Mouse (Mus musculus): ENCODE measurements around the gene Hist1h2be. TPM values are rescaled to one million over a fixed set of nuclear protein-coding genes. Genes with fewer than 3 reads are reported as not detected.
"Not testable (repeated sequence)": the region's sequence is repeated elsewhere in the genome, so short reads cannot be mapped to it uniquely, and the experiment has no call there.

Gene Hist1h2be
- polyA plus RNA-seq, 1 experiment from 2014 or later, result 3.0 TPM

DNA sequence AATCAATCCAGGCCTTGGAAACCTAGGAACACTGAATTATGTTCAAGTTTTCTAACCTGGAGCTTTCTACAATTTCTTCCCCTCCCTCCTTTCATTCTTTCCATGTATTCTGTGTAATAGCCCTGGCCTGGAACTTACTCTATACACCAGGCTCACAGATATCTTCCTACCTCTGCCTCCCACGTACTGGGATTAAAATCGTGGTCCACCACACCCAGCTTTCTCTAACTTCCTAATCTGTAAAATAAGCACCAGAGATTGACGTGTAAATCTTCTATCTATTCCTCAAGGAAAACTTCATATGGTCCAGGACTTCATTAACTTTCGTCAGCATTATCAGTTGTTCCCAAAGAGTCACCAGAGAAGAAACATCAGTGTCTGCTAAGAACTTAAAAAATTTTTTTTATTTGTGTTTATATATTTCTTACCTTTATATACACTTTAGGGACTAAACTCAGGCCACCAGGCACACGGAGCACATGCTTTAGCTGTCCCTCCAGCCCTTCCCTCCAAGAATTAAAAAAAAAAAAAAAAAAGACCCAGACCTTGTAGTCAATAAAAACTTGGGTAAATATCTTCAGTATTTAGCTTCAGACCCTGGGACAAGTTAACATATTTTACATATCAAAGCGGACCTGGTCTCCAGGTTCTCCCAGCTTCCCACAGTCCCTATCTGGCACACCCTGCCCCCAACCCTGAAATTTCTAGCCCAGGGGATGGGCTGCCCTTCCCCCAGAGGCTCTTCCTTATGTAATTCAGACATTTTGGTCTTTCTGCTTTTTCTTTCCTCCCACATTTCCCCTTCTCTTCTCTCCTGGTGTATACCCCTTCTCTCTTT, 38.5 kb downstream of the Hist1h2be start:
- peak overlapping the region; percentile 99 for H3K27ac ChIP-seq (ENCODE audit: low read depth)
- peak overlapping the region; percentile 84 for H3K9ac ChIP-seq
- DNase-seq (peak; percentile 64), ATAC-seq (ENCODE audit: insufficient read depth) (no peak)
- peak overlapping the region; percentile 58 for H3K4me3 ChIP-seq (ENCODE audit: low read depth, low read length)
- peak overlapping the region; percentile 86 for H3K4me2 ChIP-seq
- H3K36me3 ChIP-seq (ENCODE audit: insufficient read depth), result no peaks in the 10 kb centered on the region
- no peaks in the 10 kb centered on the region for H3K27me3 ChIP-seq (ENCODE audit: insufficient read depth, low read length)
- 7% methylated on average over 6 of the region's 6 CpGs for WGBS
- TF ChIP-seq CTCF (IDR thresholded peaks at IDR 0.05; ENCODE audit: low read depth), result no peak
- H3K9me3 ChIP-seq (ENCODE audit: low read depth, low read length), result no peaks in the 10 kb centered on the region
- peaks cover 12% of the 10 kb centered on the region for H3K4me1 ChIP-seq (ENCODE audit: insufficient read depth)

DNA sequence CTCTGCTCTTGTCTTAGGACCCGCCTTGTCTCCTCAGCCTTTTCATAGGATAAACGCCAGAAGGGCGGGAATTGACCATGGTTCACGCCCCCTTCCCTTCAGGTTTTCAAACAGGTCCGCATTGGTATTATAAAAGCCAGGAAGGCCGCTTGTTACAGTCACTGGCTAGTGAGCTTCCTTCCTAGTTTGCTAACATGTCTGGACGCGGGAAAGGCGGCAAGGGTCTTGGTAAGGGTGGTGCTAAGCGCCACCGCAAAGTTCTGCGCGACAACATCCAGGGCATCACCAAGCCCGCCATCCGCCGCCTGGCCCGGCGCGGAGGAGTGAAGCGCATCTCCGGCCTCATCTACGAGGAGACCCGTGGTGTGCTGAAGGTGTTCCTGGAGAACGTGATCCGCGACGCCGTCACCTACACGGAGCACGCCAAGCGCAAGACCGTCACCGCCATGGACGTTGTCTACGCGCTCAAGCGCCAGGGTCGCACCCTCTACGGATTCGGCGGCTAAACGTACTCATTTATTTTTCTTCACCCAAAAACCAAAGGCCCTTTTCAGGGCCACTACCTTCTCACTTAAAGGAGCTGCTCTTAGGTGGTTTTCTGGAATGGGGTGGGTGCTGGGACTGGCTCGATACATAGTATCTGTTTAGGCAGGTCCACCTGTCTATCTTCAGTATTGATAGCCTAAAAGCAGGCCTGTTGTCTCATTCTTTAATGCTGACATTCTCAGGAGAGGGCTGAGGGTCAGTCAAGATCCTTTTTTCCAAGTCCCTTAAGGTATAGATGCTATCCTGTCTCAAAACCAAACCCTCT, 39.3 kb downstream of the Hist1h2be start, which contains the start of gene Hist1h4d:
TSS of gene Hist1h4d (plus strand) at position 191 of the 811 bp plus-strand sequence.
- Histone ChIP-seq H3K9ac (peak within 1 kb of the TSS; percentile 84), H3K36me3 (ENCODE audit: insufficient read depth) (no peaks in the 10 kb centered on the region), H3K4me2 (peak within 1 kb of the TSS; percentile 86), H3K9me3 (ENCODE audit: low read depth, low read length) (no peaks in the 10 kb centered on the region), H3K4me1 (ENCODE audit: insufficient read depth) (peaks cover 16% of the 10 kb centered on the region), H3K4me3 (ENCODE audit: low read depth, low read length) (peak within 1 kb of the TSS; percentile 58), H3K27ac (ENCODE audit: low read depth) (peak within 1 kb of the TSS; percentile 99), H3K27me3 (ENCODE audit: insufficient read depth, low read length) (no peaks in the 10 kb centered on the region)
- ATAC-seq (ENCODE audit: insufficient read depth) (peak; percentile 90), DNase-seq (peak; percentile 99)
- no peak for TF ChIP-seq CTCF (IDR thresholded peaks at IDR 0.05; ENCODE audit: low read depth)
- under 1% methylated on average over 43 of the region's 43 CpGs for WGBS

DNA sequence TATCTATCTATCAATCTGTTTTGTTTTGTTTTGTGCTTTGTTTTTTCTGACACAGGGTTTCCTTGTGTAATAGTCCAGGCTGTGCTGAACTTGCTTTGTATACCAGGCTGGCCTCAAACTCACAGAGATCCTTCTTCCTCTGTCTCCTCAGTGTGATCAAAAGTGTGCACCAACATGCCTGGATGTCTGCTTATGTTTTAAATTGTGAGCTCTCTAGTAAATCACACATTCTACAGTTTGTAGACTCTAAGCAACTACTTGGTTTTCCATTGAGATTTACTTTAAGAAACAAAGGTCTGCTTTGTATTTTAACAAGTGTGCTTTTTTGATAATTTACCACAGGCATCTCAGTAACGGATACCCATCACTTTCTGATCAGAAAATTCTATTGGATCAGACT, 43.1 kb downstream of the Hist1h2be start:
- no peak overlapping the region for H3K4me3 ChIP-seq (ENCODE audit: low read depth, low read length)
- no peaks in the 10 kb centered on the region for H3K9me3 ChIP-seq (ENCODE audit: low read depth, low read length)
- 81% methylated on average over 1 of the region's 1 CpGs for WGBS
- ATAC-seq (ENCODE audit: insufficient read depth) (no peak), DNase-seq (peak; percentile 19)
- H3K4me1 ChIP-seq (ENCODE audit: insufficient read depth), result 0 out of 2 replicates have a peak, but pooled peaks cover 4% of the 10 kb centered on the region
- peak overlapping the region; percentile 76; the same call in 1 of the 2 replicates for H3K27ac ChIP-seq (ENCODE audit: low read depth)
- no peak for TF ChIP-seq CTCF (IDR thresholded peaks at IDR 0.05; ENCODE audit: low read depth)
- H3K27me3 ChIP-seq (ENCODE audit: insufficient read depth, low read length), result no peaks in the 10 kb centered on the region
- H3K9ac ChIP-seq, result no peak overlapping the region
- H3K4me2 ChIP-seq, result 0 out of 2 replicates have a peak overlapping the region, but pooled peaks have one; percentile 27
- H3K36me3 ChIP-seq (ENCODE audit: insufficient read depth), result no peaks in the 10 kb centered on the region

DNA sequence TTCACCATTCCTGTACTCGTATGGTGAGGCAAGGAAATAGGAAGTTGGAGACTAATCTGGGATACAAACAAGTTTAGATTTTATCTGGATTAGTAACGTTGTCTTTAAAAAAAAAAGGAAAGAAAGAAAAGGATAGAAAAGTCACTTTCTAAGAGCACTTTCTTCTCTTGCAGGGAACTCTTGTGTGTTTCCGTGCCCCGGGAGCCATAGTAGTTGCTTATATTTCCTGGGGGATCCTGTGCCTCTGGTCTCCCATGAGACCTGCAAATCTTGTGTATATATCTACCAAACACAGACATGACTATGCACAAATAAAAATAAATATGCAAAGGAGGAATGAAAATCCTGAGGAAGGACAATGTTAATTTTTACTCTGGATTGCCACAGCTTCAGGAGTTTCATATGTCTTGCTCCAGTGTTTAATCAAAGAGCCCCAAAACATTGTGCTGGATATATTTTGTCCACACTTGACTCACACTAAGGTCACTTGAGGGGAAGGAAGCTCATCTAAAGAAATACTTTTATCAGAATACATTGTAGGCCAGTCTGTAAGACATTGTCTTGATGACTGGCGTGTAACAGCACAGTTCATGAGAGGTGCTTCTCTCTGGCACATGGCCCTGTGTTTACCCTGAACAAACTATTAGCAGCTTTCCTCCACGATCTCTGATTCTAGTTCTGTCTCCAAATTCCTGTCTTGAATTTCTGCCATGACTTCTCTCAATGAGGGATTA, 43.9 kb downstream of the Hist1h2be start:
- 0 out of 2 replicates have a peak, but pooled peaks cover 4% of the 10 kb centered on the region for H3K4me1 ChIP-seq (ENCODE audit: insufficient read depth)
- TF ChIP-seq CTCF (IDR thresholded peaks at IDR 0.05; ENCODE audit: low read depth), result no peak
- peak overlapping the region; percentile 97 for H3K27ac ChIP-seq (ENCODE audit: low read depth)
- peak overlapping the region; percentile 82 for H3K9ac ChIP-seq
- DNase-seq (peak; percentile 60), ATAC-seq (ENCODE audit: insufficient read depth) (no peak)
- 24% methylated on average over 6 of the region's 6 CpGs for WGBS
- no peaks in the 10 kb centered on the region for H3K9me3 ChIP-seq (ENCODE audit: low read depth, low read length)
- peak overlapping the region; percentile 79 for H3K4me2 ChIP-seq
- H3K36me3 ChIP-seq (ENCODE audit: insufficient read depth), result no peaks in the 10 kb centered on the region
- H3K4me3 ChIP-seq (ENCODE audit: low read depth, low read length), result peak overlapping the region; percentile 45
- H3K27me3 ChIP-seq (ENCODE audit: insufficient read depth, low read length), result no peaks in the 10 kb centered on the region

DNA sequence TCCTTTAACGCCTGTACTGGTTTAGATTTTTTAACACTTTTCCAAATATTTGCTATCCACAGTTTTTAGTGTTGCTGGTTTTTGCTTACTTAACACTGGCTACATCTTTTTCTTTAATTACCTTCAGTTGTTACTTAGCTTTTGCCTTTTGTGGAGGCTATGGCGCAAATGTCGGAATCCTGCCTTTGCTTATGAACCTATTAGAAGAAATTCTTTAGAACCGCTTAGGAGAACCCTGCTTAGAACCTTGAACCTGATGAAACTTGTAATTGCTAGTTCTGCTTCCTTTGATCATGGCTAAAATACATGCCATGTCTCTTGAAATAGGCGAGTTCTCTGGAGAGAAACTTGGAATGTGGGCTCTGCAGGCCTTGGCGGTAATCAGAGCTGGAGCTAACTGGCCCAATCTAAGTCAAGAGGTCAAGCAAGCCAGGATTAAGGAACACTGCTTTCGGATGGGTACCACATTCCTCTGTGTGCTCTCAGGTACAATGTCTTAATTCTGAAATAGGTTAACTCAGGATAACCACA, 44.5 kb downstream of the Hist1h2be start:
- no peak for TF ChIP-seq CTCF (IDR thresholded peaks at IDR 0.05; ENCODE audit: low read depth)
- Histone ChIP-seq H3K9ac (peak overlapping the region; percentile 82), H3K27ac (ENCODE audit: low read depth) (peak overlapping the region; percentile 97), H3K27me3 (ENCODE audit: insufficient read depth, low read length) (no peaks in the 10 kb centered on the region), H3K4me3 (ENCODE audit: low read depth, low read length) (peak overlapping the region; percentile 45), H3K9me3 (ENCODE audit: low read depth, low read length) (no peaks in the 10 kb centered on the region), H3K36me3 (ENCODE audit: insufficient read depth) (no peaks in the 10 kb centered on the region), H3K4me1 (ENCODE audit: insufficient read depth) (0 out of 2 replicates have a peak, but pooled peaks cover 4% of the 10 kb centered on the region), H3K4me2 (peak overlapping the region; percentile 79)
- WGBS, result 3% methylated on average over 7 of the region's 7 CpGs
- peak; percentile 63 for DNase-seq
- ATAC-seq (ENCODE audit: insufficient read depth), result no peak

DNA sequence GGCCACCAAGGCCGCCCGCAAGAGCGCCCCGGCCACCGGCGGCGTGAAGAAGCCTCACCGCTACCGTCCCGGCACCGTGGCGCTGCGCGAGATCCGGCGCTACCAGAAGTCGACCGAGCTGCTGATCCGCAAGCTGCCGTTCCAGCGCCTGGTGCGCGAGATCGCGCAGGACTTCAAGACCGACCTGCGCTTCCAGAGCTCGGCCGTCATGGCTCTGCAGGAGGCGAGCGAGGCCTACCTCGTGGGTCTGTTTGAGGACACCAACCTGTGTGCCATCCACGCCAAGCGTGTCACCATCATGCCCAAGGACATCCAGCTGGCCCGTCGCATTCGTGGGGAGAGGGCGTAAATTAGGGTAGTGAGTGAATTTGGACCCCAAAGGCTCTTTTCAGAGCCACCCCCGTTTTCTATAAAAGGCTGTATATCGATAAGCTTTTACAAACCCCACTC, 45.0 kb downstream of the Hist1h2be start:
- ATAC-seq (ENCODE audit: insufficient read depth); H3K36me3 ChIP-seq (ENCODE audit: insufficient read depth); H3K4me1 ChIP-seq (ENCODE audit: insufficient read depth); H3K9me3 ChIP-seq (ENCODE audit: low read depth, low read length); DNase-seq; H3K27me3 ChIP-seq (ENCODE audit: insufficient read depth, low read length): not testable (repeated sequence)
- 1% methylated on average over 12 of the region's 40 CpGs for WGBS
- peak overlapping the region; percentile 45 for H3K4me3 ChIP-seq (ENCODE audit: low read depth, low read length)
- peak overlapping the region; percentile 97 for H3K27ac ChIP-seq (ENCODE audit: low read depth)
- H3K4me2 ChIP-seq, result peak overlapping the region; percentile 79
- peak overlapping the region; percentile 82 for H3K9ac ChIP-seq

All from lung, embryonic 14.5 days (tissue).